Mouse (Mus musculus) MEL (cell line): Measurements from ENCODE around the gene Cdk2ap2.

Experiments
- CTCF ChIP-seq, 3 experiments: IDR thresholded peaks in 2 of 3; conservative IDR thresholded peaks in 1 of 3; 2 replicates each; pipeline ENCODE4 v1.5.1; 2011 to 2012; ENCODE audit warnings: low read length in 3 of 3, low read depth in 2 of 3, mild to moderate bottlenecking in 2 of 3, improper control_type of control experiment in 1 of 3, inconsistent platforms in 1 of 3, mixed read lengths in 1 of 3, moderate library complexity in 1 of 3; ENCODE audit not compliant: control insufficient read depth in 1 of 3, insufficient read depth in 1 of 3, poor library complexity in 1 of 3, severe bottlenecking in 1 of 3
- E2F4 ChIP-seq: IDR thresholded peaks from 2 replicates; pipeline ENCODE4 v1.6.1; 2011; ENCODE audit warnings: low read depth, low read length, improper control_type of control experiment, borderline replicate concordance
- ETS1 ChIP-seq: IDR thresholded peaks from 2 replicates; pipeline ENCODE4 v1.6.1; 2012; ENCODE audit warnings: low read depth, mild to moderate bottlenecking, inconsistent platforms, low read length, improper control_type of control experiment, moderate library complexity
- GATA1 ChIP-seq: IDR thresholded peaks from 2 replicates; pipeline ENCODE4 v1.6.1; 2011; ENCODE audit warnings: low read depth, low read length, improper control_type of control experiment
- MAZ ChIP-seq: IDR thresholded peaks from 2 replicates; pipeline ENCODE4 v1.6.1; 2012; ENCODE audit warnings: low read depth, mild to moderate bottlenecking, inconsistent platforms, low read length, improper control_type of control experiment
- MEF2A ChIP-seq: IDR thresholded peaks from 2 replicates; pipeline ENCODE4 v1.6.1; 2014; ENCODE audit warnings: low read depth, mild to moderate bottlenecking, inconsistent platforms, low read length, improper control_type of control experiment; ENCODE audit not compliant: poor library complexity, insufficient replicate concordance, severe bottlenecking; ENCODE audit errors: extremely low read depth
- NELFE ChIP-seq: IDR thresholded peaks from 2 replicates; pipeline ENCODE4 v1.6.1; 2011; ENCODE audit warnings: low read depth, low read length, improper control_type of control experiment
- POLR2A ChIP-seq, 2 experiments: IDR thresholded peaks; 2 replicates each; pipeline ENCODE4 v1.6.1; 2011 to 2012; ENCODE audit warnings: low read length in 2 of 2, mild to moderate bottlenecking in 2 of 2, control low read depth in 1 of 2, improper control_type of control experiment in 1 of 2, low read depth in 1 of 2, moderate library complexity in 1 of 2; ENCODE audit not compliant: control insufficient read depth in 1 of 2, insufficient read depth in 1 of 2, poor library complexity in 1 of 2
- TCF12 ChIP-seq: IDR thresholded peaks from 2 replicates; pipeline ENCODE4 v1.6.1; 2014; ENCODE audit warnings: low read depth, mild to moderate bottlenecking, inconsistent platforms, low read length, improper control_type of control experiment, moderate library complexity
- USF1 ChIP-seq: IDR thresholded peaks from 2 replicates; pipeline ENCODE4 v1.6.1; 2014; ENCODE audit warnings: low read depth, mild to moderate bottlenecking, inconsistent platforms, low read length, improper control_type of control experiment, moderate library complexity
- ZC3H11A ChIP-seq: IDR thresholded peaks from 2 replicates; pipeline ENCODE4 v1.6.1; 2012; ENCODE audit warnings: low read depth, mild to moderate bottlenecking, inconsistent platforms, low read length, improper control_type of control experiment
- ZMIZ1 ChIP-seq: IDR thresholded peaks from 2 replicates; pipeline ENCODE4 v1.6.1; 2012; ENCODE audit warnings: low read depth, mild to moderate bottlenecking, inconsistent platforms, low read length, improper control_type of control experiment, moderate library complexity

DNA sequence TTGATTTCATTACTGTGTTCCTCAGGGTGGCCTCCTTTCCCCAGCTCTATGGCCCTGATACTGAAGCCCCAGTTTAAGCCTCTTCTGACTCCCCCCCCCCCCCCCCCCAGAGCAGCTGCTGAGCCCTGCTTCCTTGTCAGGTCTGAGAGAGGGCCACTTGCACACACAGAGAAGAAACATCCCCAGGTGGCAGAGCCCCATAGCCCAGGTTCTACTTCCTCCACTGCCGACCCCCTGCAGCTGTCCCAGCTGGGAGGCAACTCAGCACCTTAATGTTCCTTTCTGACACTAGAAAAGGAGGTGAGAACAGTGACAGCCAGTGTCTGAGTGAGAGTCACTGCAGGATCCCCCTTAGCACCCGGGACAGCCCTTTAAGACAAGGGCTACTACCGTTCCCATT is 6.8 kb downstream of the Cdk2ap2 start:
- TF ChIP-seq GATA1 (no peak), TCF12 (no peak), POLR2A (IDR thresholded peaks at IDR 0.05; ENCODE audit: control insufficient read depth in 1 of 2, insufficient read depth in 1 of 2, low read depth in 1 of 2, low read length in 2 of 2, poor library complexity in 1 of 2) (no peak), USF1 (no peak), ZC3H11A (no peak), CTCF (IDR thresholded peaks at IDR 0.05 in 2 of 3, conservative IDR thresholded peaks at IDR 0.05 in 1 of 3; ENCODE audit: control insufficient read depth in 1 of 3, insufficient read depth in 1 of 3, low read depth in 2 of 3, low read length in 3 of 3, poor library complexity in 1 of 3, severe bottlenecking in 1 of 3) (no peak), MAZ (no peak), E2F4 (no peak), ZMIZ1 (no peak), ETS1 (no peak), NELFE (no peak), MEF2A (no peak)
